Mouse (Mus musculus) heart, postnatal 4 days (tissue): Measurements from ENCODE around the gene Tmem145. TPM values are rescaled to one million over a fixed set of nuclear protein-coding genes. Genes with fewer than 3 reads are reported as not detected.

Experiments used
- DNase-seq: peaks from one replicate; pipeline ENCODE4 v3.0.0; 2021
- total RNA-seq, 2 experiments: library from RNA; stranded (reverse); gene quantifications; 2 replicates each; pipeline ENCODE4 v1.2.3; 2021

The Tmem145 gene
- total RNA-seq, 2 experiments from 2014 or later: not detected

GRCm38 (mm10) chr7:25275555-25276298 lies 30.2 kb upstream of the Tmem145 start:
- peak; percentile 42 for DNase-seq

- no peak for DNase-seq
Observed at GRCm38 (mm10) chr7:25277405-25277804, 28.5 kb upstream of the Tmem145 start.

GRCm38 (mm10) chr7:25277998-25278340 lies 27.9 kb upstream of the Tmem145 start:
- no peak for DNase-seq

- DNase-seq: peak; percentile 83
Observed at GRCm38 (mm10) chr7:25278341-25279075, 27.4 kb upstream of the Tmem145 start.

- DNase-seq: peak; percentile 94
Observed at GRCm38 (mm10) chr7:25279076-25279860, 26.6 kb upstream of the Tmem145 start.

GRCm38 (mm10) chr7:25279861-25280791 lies 25.8 kb upstream of the Tmem145 start:
- peak; percentile 83 for DNase-seq

GRCm38 (mm10) chr7:25281166-25281733 lies 24.7 kb upstream of the Tmem145 start:
- DNase-seq: no peak

GRCm38 (mm10) chr7:25281734-25282601 lies 23.9 kb upstream of the Tmem145 start:
- DNase-seq: peak; percentile 99

GRCm38 (mm10) chr7:25282731-25283211 lies 23.1 kb upstream of the Tmem145 start:
- DNase-seq: peak; percentile 61

- DNase-seq: peak; percentile 39
Observed at GRCm38 (mm10) chr7:25283637-25284036, 22.3 kb upstream of the Tmem145 start.

- no peak for DNase-seq
Observed at GRCm38 (mm10) chr7:25284171-25284570, 21.7 kb upstream of the Tmem145 start.

- DNase-seq: peak; percentile 38
Observed at GRCm38 (mm10) chr7:25284766-25285165, 21.1 kb upstream of the Tmem145 start.

GRCm38 (mm10) chr7:25285511-25286238 lies 20.2 kb upstream of the Tmem145 start:
- no peak for DNase-seq

GRCm38 (mm10) chr7:25286989-25287388 lies 18.9 kb upstream of the Tmem145 start:
- no peak for DNase-seq

GRCm38 (mm10) chr7:25288011-25288410 lies 17.9 kb upstream of the Tmem145 start:
- no peak for DNase-seq

- no peak for DNase-seq
Observed at GRCm38 (mm10) chr7:25288721-25289120, 17.2 kb upstream of the Tmem145 start.

- no peak for DNase-seq
Observed at GRCm38 (mm10) chr7:25289925-25290324, 16.0 kb upstream of the Tmem145 start.

GRCm38 (mm10) chr7:25290463-25290862 lies 15.4 kb upstream of the Tmem145 start:
- no peak for DNase-seq

GRCm38 (mm10) chr7:25290911-25291310 lies 15.0 kb upstream of the Tmem145 start:
- peak; percentile 70 for DNase-seq

- DNase-seq: no peak
Observed at GRCm38 (mm10) chr7:25292107-25292506, 13.8 kb upstream of the Tmem145 start.
